Mouse (Mus musculus) frontal cortex, postnatal 14 days (tissue): ENCODE measurements around the gene Sh2b1.
A peak's percentile ranks its signal among the peaks of the same experiment; 100 is the strongest.

ENCODE experiments used
- DNase-seq, 2 experiments: peaks; one replicate each; pipeline ENCODE4 v3.0.0; 2022; ENCODE audit warnings: low spot score in 2 of 2

Gene Sh2b1

DNA sequence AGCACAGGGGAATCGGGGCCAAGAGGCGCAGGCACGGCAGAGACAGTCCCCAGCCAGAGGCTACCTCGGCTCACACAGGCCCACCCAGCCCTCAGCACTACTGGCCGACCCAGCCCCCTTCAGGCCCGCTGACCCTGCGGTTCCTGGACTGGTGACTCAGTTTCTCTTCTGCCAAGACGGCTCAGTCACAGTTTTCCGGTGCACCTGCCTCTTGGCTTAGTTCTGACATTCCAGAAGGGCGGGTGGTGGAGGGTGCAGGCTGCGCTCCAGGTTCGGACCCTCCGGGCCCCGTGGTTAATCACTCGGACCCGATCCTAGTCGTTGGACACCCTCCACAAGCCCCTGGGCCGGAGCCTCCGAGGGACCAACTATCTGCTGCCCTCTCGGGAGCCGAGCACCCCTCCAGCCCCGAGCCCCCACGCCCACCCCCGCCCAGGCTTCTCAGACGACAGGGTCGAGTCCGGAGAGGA is 703 bp downstream of the Sh2b1 start:
- DNase-seq, result peak in 1 of 2 experiments; percentile 38

DNA sequence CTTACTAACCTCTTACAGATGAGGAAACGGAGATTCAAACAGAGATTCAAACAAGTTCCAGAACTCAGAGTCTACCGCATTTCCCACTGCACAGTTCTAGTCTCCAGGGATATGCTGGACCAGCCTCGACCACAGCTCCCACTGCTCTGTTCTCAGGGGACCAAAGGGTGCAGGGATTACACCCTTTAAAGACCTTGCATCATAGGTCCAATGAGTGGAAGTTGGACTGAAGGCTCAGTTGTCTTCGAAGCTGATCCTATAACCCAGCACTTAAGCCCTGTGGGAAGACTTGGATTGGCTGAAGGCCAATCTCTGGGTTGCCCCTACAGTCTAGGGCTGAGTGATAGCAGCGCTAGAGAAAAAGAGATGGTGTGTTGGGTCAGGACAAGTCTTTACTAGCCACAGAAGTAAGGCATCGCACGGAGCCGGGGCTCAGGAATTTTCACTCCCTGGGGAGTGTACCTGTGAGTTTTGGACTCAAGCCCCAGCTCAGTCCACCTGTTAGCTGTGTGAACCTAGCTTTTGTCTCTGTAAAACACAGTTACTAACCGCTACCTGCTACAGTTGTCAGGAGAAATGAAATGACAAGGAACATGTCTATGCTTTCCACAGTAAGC is 1.6 kb downstream of the Sh2b1 start:
- DNase-seq, result no peak

DNA sequence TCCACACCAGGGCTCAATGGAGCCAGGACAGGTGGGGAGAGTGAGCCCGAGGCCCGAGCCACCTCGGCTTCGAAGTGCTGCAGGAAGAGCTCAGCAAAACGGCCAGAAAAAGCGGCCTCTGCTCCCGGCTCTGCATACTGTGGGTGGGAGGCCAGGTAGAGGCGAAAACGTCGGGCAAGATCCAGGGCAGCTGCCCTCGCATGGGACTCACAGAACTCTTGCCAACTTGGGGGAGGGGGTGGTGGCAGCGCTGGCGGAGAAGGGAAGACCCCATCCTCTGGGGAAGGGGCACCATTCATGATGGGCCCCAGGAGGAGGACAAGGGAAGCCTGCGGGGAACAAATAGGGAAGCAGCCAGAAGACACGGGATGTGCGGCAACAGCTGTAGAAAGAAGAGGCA is 2.5 kb downstream of the Sh2b1 start:
- no peak for DNase-seq

DNA sequence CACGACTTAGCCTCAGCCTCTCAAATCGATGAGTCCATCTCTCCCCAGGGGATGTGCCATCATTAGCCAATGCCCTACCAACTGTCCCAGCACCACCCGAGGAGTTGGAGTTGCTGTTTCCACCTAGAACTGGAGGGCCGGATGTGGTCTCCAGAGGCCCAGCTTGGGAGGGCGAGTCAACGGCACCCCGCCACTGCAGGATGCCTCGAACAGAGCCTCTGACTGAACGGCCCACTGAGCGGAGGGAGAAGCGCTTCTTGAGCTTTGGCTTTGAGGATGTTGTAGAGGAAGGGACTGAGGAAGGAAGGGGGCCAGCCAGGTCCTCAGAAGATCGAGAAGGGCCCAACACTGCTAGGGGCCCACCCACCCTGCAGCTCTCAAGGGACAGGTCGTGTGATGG is 2.9 kb downstream of the Sh2b1 start:
- no peak for DNase-seq

DNA sequence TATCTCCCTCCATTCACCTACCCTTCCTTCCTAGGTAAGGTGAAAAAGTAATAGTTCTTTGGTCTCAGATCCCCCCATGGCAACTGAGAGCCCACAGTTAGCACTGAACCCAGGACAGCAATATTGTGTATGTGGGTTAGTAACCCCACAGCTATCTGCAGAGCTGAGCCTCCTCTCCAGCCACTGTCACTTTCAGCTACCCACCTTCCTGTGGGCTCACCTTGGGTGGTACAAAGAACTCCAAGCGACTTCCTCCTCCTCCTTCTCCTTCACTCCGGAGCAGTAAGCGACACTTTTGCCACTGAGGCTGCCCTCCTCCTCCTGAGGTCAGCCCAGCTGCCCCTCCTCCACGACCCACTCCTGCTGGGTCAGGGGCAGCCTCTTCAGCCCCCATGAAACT is 3.4 kb downstream of the Sh2b1 start:
- no peak for DNase-seq

DNA sequence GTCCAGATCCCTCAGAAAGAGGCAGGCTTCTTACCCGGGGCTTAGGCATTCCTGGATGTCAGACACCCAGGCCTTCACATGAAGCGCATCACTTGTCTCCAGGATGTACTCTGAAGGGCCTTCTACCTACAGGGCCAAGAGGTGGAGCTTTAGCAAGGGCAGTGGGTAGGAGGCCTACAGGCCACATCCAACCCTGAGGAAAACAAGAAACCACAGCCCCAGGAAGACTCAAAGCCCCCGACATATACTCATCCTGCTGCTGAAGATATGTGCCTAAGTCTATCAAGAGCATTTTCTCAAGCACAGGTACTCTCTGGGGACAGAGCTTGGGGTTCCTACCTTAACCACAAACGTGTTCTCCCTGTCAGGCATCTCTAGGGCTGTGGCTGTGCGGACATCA is 3.9 kb downstream of the Sh2b1 start:
- no peak for DNase-seq

DNA sequence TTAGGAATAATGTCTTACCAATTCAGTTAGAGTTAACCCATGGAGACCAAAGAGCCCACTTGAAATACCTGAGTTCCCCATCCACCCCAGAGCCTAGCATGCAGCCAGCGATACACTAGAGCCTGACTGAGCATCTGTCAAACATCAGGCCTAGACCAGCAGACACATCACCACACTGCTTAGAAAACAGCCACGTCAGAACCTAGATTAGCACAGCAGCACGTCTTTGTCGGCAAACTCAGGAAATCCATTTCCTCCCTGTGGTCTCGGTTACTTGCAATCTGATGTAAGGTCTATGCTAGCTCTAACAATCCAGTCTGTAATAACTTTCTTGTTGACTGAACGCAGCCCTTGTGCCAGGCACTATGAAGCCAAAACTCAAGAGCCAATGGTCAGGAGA is 5.1 kb downstream of the Sh2b1 start:
- DNase-seq, result no peak

DNA sequence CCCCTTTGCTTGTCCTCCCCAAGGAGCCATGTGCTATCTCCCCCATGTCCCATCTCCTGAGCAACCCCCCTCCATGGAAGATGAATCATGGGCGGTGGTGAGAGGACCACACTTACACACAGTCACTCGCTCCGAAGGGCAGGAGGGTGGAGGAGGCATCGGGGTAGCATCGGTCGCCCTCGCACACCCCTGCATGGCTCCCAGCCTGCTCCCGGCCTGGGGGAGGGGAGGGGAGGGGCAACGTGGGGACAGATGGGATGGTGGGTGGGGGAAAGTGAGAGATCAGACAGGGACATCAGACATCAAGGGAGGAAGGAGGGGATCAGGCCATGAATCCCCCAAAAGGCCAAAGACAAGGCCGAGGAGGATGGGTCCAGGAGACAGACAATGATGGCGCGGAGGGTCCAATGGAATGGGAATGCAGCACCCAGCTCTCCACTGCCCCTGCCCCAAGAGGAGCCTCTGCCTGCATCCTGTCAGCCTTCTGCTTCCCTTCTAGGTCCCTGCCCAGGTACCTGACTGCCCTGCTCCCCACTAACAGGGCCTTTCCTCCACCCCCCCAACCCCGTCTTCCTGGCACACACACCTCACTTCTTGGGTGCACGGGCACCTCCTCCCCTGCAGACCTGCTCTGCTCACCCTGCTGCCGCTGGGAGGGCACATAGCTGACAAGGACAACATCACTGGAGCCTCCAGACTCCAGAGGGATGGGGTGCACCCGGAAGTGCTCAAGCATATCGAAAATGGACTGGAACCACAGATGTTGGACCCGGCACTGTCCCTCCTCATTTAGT is 7.2 kb downstream of the Sh2b1 start:
- DNase-seq, result no peak

DNA sequence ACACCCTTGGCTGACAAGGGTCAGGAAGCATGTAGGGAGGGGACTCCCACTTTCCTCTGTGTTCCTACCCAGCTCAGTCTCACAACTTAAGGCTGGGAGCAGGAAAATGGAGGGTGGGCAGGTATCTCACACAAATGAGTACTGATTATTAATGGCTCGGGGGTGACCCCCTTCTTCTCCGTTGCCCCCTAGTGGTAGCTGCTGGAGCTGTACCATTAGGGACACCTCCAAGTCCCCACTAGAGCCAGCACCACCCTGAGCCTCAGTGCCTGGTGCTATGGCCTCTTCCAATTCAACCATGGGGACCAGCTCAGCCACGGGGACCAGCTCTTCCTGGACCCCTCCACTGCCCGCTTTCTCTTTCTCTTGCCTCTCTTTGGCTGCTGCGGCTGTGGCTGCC is 8.0 kb downstream of the Sh2b1 start:
- no peak for DNase-seq

DNA sequence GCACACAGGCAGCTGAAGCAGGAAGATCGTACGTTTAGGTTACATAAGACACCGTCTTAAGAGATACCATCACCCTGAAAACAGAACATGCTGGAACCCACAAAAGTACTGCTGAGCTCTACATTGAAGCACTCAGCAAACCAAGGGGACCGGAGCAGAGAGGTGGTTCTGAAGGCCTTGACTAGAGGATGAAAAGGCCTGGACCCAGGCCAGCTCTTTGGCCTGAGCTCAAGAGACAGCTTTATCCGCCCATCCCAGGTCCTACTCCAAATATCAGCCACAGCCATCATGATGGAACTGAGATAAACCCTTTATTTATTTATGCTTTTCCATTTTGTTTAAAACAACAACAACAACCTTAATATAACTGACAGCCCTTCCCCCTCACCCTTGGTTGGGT is 8.5 kb downstream of the Sh2b1 start:
- no peak for DNase-seq

DNA sequence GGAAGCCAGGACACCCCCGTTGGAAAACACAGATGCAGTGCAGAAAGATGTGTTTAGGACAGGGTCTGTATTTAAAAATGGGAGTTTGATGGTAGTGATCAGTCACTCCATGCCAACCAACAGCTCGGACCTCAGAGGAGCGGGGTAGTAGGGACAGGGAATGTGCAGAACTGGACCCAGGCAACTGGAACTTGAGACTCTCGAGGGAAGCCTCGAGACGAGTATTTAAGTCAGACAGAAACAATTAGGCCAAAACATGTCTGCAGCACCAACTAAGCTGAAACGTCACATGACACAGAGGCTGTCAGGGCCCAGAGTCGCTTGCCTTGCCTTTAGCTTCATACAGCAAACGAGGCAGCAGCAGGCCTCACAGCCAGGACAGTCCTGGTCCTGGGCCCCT is 9.1 kb downstream of the Sh2b1 start:
- DNase-seq, result no peak

DNA sequence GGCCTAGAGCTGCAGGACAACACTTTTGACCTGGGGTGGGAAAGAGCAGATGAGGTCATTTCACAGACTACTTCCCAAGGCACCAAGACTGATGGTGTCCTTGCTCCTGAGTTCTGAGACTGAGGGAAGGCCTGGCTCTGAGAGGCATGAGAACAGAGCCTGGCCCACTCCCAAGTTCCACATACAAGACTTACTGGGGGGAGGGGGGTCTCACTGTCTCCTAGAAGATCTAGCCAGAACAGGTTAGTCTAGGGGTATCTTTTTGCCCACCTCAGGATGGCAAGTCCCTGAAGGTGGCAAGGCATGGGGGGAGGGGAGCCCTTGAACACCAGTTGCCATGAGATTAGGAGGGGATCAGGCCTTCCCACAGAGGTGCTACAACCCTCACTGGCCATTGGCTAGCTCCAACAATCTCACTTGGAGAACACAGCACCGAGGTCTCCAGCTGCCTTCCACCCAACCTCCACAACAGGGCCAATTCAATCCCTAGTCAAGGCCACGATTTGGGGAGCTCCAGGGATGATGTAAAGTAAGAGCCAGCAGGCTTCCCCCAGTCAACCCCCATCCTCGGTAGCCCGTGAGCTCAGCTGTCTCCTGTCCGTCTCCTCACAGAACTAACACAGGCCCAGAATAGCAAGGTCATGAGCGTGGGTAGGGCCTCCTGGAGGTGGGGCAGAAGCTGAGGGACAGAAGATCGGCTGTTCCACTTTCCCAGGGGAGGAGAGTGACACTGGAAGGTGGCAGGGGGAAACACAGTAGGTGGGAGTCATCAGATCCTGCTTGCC is 9.8 kb downstream of the Sh2b1 start:
- DNase-seq, result no peak

DNA sequence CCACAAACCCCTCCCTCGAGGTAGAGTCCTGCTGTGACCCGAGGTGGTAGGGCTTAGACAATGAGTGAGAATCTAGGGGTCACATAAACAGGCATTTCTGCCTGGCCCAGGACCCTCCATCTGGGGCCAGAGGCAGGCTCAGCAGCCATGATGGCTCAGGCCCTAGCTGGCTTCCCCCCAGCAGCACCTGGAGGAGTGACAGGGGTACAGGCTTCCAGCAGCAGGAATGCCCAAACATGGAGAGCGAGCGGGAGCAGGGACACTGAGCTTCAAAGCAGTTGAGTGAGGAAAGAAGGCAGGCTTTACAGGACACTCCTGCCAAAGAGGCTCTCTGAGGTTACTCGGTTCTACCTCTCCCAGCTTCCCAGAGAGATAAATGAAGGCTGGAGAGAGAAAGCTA is 10.4 kb downstream of the Sh2b1 start:
- DNase-seq, result no peak

DNA sequence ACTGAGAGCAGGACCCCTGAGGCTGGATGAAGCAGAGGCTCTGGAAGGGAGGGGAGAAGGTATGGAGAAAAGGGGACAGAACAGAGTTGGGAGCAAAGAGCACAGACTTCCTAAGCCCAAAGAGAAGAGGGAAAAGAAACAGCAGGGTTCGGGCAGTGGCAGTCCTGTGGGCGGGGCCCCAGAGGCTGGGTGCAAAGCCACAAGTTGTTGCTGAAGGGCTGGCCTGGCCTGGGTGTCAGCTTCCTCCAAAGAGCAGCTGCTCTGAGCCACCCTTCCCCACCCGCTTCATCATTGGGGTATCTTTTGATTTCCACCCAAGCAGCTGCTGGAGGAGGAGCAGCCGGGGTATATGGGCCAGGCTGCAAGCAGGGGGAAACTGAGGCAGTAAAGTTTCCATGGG is 11.1 kb downstream of the Sh2b1 start:
- DNase-seq, result no peak

DNA sequence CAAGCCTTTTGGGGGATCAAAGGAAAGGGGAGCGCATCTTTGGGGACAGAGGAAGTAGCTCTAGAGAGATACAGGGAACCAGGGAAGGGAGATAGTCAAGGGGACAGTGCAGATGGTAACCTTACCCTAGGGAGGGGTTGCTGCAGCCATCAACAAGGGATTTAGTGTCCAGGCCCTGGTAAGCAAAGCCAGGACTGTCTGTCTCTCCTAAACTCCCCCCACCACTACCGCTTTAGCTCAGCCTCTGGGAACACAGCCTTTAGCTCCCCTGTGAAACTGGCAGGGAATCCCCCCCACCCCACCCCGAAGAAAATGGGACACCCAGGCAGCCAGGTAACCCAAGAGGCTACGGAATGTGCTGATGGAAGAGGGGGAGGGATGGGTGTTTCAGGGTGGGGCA is 11.7 kb downstream of the Sh2b1 start:
- DNase-seq, result no peak

DNA sequence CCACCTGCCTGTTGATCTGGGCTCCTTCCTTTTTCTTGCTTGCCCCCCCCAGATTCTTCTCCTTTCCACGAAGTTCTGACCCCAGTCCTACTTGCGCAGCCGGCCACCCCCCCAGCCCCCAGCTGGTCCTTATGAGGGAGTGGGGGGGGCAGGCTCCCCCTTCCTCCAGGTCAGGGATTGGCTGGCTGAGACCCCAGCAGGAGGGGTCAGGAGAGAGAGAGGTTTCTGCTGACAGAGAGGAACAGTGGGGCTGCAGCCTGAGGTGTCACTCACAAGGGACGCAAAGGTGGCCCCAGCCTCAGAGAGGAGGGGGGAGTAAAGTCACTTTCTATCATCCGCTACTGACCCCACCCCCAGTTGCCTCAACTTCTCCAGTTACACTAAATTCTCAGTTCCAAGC is 12.2 kb downstream of the Sh2b1 start, which contains the start of gene Atp2a1:
Atp2a1 (minus strand) TSS at position 105 of the 400 bp plus-strand sequence.
- no peak for DNase-seq

DNA sequence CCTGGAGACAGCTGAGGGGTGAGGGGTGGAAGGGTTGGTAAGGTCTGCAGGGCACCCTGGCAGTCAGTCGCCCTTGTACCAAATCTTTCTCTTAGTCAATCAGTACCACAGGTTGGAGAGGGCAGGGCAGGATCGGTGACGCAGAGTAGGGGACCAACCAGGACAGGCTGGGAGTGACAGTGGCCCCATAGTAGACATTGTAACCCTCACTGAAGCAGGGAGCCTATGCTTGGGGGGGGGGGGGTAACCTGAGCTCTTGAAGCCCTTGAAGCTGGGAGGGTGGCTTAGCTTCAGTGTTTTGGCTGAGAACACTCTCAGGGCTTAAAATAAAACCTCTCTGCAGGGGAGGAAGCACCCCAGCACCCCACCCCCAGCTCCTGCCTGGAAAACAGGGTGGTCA is 13.6 kb downstream of the Sh2b1 start:
- no peak for DNase-seq

DNA sequence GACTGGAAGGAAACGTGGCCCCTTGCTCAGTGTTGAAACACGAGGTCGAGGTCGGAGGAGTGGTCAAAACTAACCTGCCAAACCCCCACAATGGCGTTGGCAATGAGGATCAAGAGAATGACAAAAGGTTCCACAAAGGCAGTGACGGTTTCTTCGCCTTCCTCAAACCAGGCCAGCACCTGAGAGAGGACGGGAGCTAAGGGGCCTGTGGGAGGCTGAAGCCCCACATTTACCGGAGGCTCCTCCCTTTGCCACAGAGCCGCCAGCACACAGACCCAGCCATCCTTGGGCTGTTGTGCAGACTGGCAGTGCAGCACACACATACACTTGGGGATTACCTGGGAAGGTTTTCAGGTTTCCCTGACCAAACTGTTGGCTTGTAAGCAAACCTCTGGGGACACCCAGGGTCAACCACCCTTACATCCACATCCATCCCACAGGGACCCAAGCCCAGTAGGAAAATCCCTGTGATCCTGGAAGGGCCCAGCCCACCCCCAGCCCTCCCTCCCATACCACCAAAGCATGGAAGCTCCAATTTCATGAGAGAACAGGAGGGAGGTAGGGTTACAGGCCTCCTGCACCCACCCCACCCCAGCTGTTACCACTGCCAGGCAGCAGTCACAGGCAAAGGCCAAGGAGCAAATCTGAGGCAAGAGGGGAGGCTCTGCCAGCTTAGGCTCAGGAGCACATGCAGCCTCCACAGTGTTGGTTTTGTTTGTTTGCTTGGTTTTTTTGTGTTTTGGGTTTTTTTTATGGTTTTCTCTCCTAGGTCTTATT is 14.4 kb downstream of the Sh2b1 start:
- no peak for DNase-seq

DNA sequence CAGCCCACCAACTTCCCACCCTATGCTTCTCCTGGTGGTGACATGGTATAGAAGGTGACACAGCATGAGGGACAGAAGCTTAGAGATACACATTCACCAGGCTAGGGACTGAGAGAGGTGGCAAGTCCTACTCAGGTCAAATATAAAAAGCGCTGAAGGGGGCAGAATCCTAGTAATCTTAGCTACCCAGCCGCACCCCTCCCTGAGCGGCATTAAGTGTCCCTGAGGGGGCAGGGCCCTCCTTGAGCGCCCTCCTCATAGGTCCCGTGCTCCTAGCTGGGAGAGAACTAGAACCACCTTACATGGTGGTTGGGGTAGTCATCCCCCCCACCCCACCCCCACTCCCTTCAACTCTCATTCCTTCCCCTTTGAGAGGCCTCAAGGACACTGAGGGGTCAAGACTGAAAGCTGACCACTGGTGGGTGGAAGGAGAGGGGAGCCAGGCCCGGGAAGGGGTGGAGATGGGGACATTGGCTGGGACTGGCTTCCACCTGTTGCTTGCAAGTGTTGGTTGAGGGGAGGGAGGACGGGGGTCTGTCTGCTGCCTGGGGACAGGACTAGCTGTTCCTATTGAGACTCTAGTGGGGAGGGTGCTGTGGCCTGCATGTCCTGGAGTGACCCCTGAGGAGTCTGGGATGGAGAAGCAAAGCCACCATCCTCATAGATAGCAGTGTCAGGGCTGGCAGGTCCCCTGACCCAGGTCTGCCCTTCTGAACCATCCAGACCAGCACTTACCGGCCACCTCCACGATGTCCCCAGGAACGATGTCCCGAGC is 16.2 kb downstream of the Sh2b1 start:
- DNase-seq, result no peak

DNA sequence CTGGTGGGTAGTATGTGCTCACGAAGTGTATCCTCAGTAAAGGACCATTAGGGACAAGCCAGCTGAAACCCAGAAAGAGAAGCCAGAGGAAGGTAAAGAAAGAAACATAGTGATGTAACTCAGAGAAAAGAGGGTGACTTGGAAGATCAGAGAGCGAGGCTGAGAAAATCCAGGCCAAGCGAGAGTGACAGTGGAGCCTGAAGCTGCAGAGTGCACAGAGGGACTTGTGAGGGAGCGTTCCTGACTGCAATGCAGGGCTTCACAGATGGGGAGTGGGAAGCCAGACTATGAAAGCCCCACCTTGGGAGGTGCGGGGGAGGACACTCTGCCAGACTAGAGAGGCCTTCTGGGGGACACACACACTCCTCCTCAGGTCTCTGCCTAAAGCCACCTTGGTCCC is 17.0 kb downstream of the Sh2b1 start:
- no peak for DNase-seq
